Mouse (Mus musculus) ES-E14 (cell line): ENCODE data around the gene Ufm1.

Experiments
- CHD2 ChIP-seq: IDR thresholded peaks from 2 replicates; pipeline ENCODE4 v1.6.1; 2014; ENCODE audit warnings: mild to moderate bottlenecking, low read depth, low read length, inconsistent platforms
- ZC3H11A ChIP-seq: IDR thresholded peaks from 2 replicates; pipeline ENCODE4 v1.6.1; 2012; ENCODE audit warnings: low read depth, mild to moderate bottlenecking, inconsistent platforms, low read length, borderline replicate concordance
- ZNF384 ChIP-seq: IDR thresholded peaks from 2 replicates; pipeline ENCODE4 v1.6.1; 2012; ENCODE audit warnings: low read depth, low read length, inconsistent platforms

GRCm38 (mm10) chr3:53844786-53845185 is 18.8 kb downstream of the Ufm1 start, which contains the start of gene Gm10985:
- TF ChIP-seq ZC3H11A: no peak
- no peak for TF ChIP-seq CHD2
- no peak for TF ChIP-seq ZNF384
